Mouse (Mus musculus): ENCODE data around the gene Dkk1. TPM values are rescaled to one million over a fixed set of nuclear protein-coding genes. Genes with fewer than 3 reads are reported as not detected.
"Not testable (repeated sequence)": the region's sequence is repeated elsewhere in the genome, so short reads cannot be mapped to it uniquely, and the experiment has no call there.

The Dkk1 gene
- not detected in 2 replicates for total RNA-seq (2021)
- long read RNA-seq = 0 reads

- peak; percentile 6 for DNase-seq
Observed at GRCm38 (mm10) chr19:30549044-30549853, at the start of gene Dkk1. Dkk1 (minus strand) TSS chr19:30549665.

GRCm38 (mm10) chr19:30586366-30586765, 36.9 kb upstream of the Dkk1 start:
- DNase-seq = no peak

GRCm38 (mm10) chr19:30564516-30564915, 15.1 kb upstream of the Dkk1 start:
- no peak for DNase-seq

- DNase-seq = no peak
Observed at GRCm38 (mm10) chr19:30563876-30564275, 14.4 kb upstream of the Dkk1 start.

GRCm38 (mm10) chr19:30558024-30558423, 8.6 kb upstream of the Dkk1 start:
- DNase-seq = no peak

GRCm38 (mm10) chr19:30554467-30554881, 5.0 kb upstream of the Dkk1 start:
- peak; percentile 59 for DNase-seq

- DNase-seq = no peak
Observed at GRCm38 (mm10) chr19:30553740-30554139, 4.3 kb upstream of the Dkk1 start.

- no peak for DNase-seq
Observed at GRCm38 (mm10) chr19:30552260-30552659, 2.8 kb upstream of the Dkk1 start.

GRCm38 (mm10) chr19:30549854-30550647, 586 bp upstream of the Dkk1 start:
- no peak for DNase-seq

GRCm38 (mm10) chr19:30548411-30549043, 938 bp downstream of the Dkk1 start:
- DNase-seq = no peak

- DNase-seq = not testable (repeated sequence)
Observed at GRCm38 (mm10) chr19:30539365-30539941, 10.0 kb downstream of the Dkk1 start.

GRCm38 (mm10) chr19:30516771-30517170, 32.7 kb downstream of the Dkk1 start:
- no peak for DNase-seq

- DNase-seq = no peak
Observed at GRCm38 (mm10) chr19:30510481-30510880, 39.0 kb downstream of the Dkk1 start.

- no peak for DNase-seq
Observed at GRCm38 (mm10) chr19:30505497-30505896, 44.0 kb downstream of the Dkk1 start.
